Mouse (Mus musculus): ENCODE data around the gene Nup210. TPM values are rescaled to one million over a fixed set of nuclear protein-coding genes. Genes with fewer than 3 reads are reported as not detected.

Gene Nup210
- polyA plus RNA-seq, 1 experiment from 2014 or later, result 9.5 TPM

DNA sequence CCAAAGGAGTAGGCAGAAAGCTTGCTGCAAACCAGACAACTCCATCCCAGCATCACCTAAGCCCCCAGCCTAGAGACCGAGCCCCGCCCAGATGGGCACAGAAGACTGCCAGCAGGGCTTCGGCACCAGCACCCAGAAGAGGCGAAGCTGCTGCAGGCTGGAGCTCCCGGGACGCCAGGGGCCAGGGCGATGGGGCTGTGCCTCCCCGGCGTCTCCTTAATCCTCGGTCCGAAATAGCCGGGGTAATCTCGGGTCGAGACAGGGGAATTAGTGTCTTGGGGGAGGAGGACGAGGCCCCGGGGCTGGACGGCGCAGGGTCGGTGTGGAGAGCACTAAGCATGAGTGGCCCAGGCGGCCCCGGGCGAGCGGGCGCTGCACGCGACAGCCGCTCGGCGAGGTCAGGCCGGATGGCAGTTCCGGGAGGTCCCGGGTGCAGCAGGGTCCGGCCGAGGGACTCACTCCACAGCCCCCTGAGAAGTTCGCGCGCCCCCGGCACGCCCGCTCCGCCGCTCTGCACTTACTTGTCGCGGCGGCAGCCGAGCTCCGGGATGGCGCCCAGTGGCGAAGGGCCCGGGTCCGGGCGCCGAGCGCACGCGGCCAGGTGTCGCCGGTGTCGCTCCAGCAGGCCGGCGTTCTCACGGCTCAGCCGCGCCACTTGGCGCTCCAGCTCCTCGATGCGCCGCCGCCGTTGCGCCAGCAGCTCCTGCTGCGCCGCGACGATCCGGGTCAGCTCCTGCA, 128.9 kb downstream of the Nup210 start:
- H3K27ac ChIP-seq, result 0 out of 2 replicates have a peak overlapping the region, but pooled peaks have one; percentile 60
- peaks cover 15% of the 10 kb centered on the region; the same call in 1 of the 2 replicates for H3K27me3 ChIP-seq
- no peaks in the 10 kb centered on the region for H3K36me3 ChIP-seq
- 0 out of 2 replicates have a peak, but pooled peaks cover 2% of the 10 kb centered on the region for H3K9me3 ChIP-seq
- 1% methylated on average over 73 of the region's 76 CpGs for WGBS
- peaks cover 15% of the 10 kb centered on the region for H3K4me1 ChIP-seq
- peak overlapping the region; percentile 81 for H3K4me2 ChIP-seq (replicated peaks)
- H3K9ac ChIP-seq, result peak overlapping the region; percentile 69
- no peak for ATAC-seq (ENCODE audit: insufficient number of reproducible peaks, insufficient read depth, low FRiP score, low TSS enrichment)
- peak overlapping the region; percentile 66 for H3K4me3 ChIP-seq

DNA sequence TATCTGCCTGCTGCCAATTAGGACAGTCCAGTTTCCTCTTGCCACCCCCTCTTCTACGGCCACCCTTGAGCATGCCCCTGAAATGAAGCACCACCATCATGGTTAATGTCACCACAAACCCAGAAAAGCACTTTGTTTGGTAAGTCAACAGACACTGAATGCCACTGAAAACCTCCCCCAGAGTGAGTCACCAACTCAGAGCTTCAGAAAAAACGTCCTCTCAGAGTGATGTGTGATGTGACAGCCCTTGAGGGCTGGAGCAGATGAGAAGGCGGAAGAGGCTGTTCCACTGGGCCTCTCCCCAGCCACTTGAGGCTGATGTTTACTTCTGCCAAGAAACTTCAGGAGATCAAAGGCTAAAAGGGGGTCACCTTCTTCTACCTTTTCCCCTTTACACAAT, 132.5 kb downstream of the Nup210 start:
- WGBS, result 47% methylated on average over 3 of the region's 3 CpGs
- peaks cover 15% of the 10 kb centered on the region; the same call in 1 of the 2 replicates for H3K27me3 ChIP-seq
- no peak overlapping the region for H3K27ac ChIP-seq
- H3K36me3 ChIP-seq, result no peaks in the 10 kb centered on the region
- no peak overlapping the region for H3K4me3 ChIP-seq
- no peak for ATAC-seq (ENCODE audit: insufficient number of reproducible peaks, insufficient read depth, low FRiP score, low TSS enrichment)
- H3K4me2 ChIP-seq (replicated peaks), result no peak overlapping the region
- peaks cover 15% of the 10 kb centered on the region for H3K4me1 ChIP-seq
- no peak overlapping the region for H3K9ac ChIP-seq
- no peaks in the 10 kb centered on the region for H3K9me3 ChIP-seq

- H3K4me3 ChIP-seq, result no peak overlapping the region
- no peaks in the 10 kb centered on the region for H3K27me3 ChIP-seq
- no peaks in the 10 kb centered on the region for H3K9me3 ChIP-seq
- no peak overlapping the region for H3K9ac ChIP-seq
- H3K4me2 ChIP-seq (replicated peaks), result no peak overlapping the region
- ATAC-seq (ENCODE audit: insufficient number of reproducible peaks, insufficient read depth, low FRiP score, low TSS enrichment), result no peak
- no peaks in the 10 kb centered on the region for H3K36me3 ChIP-seq
- WGBS, result 75% methylated on average over 2 of the region's 2 CpGs
- H3K4me1 ChIP-seq, result no peaks in the 10 kb centered on the region
- no peak overlapping the region for H3K27ac ChIP-seq
Measured at GRCm38 (mm10) chr6:90974279-90974678, 142.3 kb downstream of the Nup210 start.

- Histone ChIP-seq H3K27ac (no peak overlapping the region), H3K4me2 (replicated peaks) (no peak overlapping the region), H3K4me3 (no peak overlapping the region), H3K36me3 (no peaks in the 10 kb centered on the region), H3K27me3 (no peaks in the 10 kb centered on the region), H3K9ac (no peak overlapping the region), H3K4me1 (no peaks in the 10 kb centered on the region), H3K9me3 (no peaks in the 10 kb centered on the region)
- no peak for ATAC-seq (ENCODE audit: insufficient number of reproducible peaks, insufficient read depth, low FRiP score, low TSS enrichment)
- 58% methylated on average over 2 of the region's 2 CpGs for WGBS
Measured at GRCm38 (mm10) chr6:90969341-90969871, 147.2 kb downstream of the Nup210 start.

Other genes starting within 250 kb of the Nup210 start
- 11.0 and 11.7 TPM in 2 replicates for gene Iqsec1, start 128.1 kb downstream of the Nup210 start, polyA plus RNA-seq (2016; fragmentation: Nextera tagmentation; extraction: Ambion mirVana)
- 16.7 and 16.8 TPM in 2 replicates for gene Hdac11, start 39.8 kb upstream of the Nup210 start, polyA plus RNA-seq (2016; fragmentation: Nextera tagmentation; extraction: Ambion mirVana)
- 179 and 200 TPM in 2 replicates for gene Fbln2, start 95.6 kb upstream of the Nup210 start, polyA plus RNA-seq (2016; fragmentation: Nextera tagmentation; extraction: Ambion mirVana)

Measured in embryonic facial prominence, embryonic 12.5 days (tissue).